Mouse (Mus musculus): Measurements from ENCODE around the gene 4930518I15Rik.
"Not testable (repeated sequence)": the region's sequence is repeated elsewhere in the genome, so short reads cannot be mapped to it uniquely, and the experiment has no call there.

The 4930518I15Rik gene

DNA sequence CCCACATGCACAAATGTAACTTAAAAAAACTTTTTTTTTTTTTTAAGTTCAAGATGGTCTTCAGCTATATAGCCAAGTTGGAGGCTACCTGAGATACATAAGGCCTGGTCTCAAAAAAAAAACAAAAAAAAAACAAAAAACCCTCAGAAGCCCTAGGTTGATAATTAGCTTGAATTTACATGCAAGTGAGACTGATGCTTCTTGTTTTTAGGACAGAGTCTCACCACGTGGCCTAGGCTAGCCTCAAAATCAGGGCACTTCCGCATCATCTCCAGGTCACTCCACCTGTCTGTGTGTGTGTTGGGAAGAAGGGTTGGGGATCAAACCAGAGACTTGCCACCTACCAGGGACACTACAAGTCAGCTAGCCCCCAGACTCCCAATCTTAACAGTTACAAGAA lies at the start of gene 4930518I15Rik:
4930518I15Rik (minus strand) TSS at position 112 of the 400 bp plus-strand sequence.
- DNase-seq (ENCODE audit: low spot score in 2 of 2) = no peak

DNA sequence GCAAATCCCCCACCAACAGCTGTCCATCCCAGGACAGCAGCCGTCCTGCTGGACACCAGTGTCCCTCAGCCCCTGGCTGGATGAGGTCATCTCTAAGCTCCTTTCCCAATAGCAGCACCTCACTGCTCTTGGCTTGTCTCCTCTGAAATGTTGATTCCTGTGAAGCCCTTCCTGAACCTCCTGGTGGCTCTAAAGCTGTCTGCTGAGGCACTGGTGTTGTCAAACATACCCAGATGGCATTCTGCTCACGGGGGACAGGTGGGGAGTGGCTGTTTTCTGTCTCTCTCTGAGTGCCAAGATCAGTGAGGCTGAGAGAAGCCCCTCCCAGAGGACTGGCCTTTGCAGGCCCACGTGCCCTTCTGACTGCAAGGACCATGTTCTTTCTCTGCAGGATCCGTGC lies 48.2 kb upstream of the 4930518I15Rik start:
- DNase-seq (ENCODE audit: low spot score in 2 of 2) = not testable (repeated sequence)

DNA sequence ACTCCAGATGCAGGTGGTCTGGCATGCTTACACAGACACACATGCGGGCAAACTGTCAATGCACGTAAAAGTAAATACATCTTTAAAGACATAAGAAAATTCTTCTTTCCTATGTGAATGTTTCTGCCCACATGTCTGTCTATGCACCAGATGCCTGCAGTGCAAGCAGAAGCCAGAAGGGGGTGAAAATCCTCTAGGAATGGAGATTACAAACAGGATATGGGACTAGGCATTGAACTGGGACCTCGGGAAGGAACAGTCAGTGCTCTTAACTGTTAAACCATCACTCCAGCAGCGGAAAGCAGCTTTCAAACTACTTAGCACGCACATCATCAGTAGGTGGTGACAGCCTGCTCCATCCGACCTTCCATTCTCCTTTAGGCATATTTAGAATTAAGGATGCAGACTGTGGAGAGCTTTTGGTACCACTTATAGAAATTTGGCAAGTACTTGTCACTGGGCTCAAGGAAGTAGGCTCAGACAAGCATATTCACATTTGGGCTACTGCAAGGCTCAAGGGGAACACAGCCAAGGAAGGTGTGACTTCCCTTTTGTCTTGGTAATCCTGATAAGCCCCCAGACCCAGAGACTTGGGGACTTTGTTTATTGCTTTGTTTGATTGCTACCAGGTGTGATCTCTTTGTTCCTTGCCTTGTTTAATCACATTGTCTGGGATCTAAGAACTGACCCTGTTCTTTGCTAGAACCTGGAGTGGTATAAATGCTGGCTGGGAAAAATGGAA lies 47.4 kb upstream of the 4930518I15Rik start:
- peak; percentile 18 to 51 for DNase-seq (ENCODE audit: low spot score in 2 of 2)

DNA sequence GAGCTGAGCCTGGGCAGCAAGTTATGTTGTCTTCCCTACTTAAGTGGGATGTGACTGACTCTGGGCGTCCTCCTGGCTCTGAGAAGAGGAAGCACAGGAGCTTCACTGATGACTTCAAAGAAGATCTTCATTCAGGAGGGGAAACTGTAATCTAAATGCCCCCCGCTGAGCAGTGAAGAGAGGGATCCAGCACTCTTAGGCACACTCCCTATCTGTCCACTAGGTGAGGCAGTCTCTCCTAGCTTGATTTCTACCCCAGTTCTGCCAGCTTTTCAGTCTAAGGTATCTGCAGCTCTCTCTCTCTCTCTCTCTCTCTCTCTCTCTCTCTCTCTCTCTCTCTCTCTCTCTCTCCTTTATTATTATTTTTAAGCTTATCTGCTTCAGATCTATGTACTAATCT lies 45.6 kb upstream of the 4930518I15Rik start:
- no peak for DNase-seq (ENCODE audit: low spot score in 2 of 2)

DNA sequence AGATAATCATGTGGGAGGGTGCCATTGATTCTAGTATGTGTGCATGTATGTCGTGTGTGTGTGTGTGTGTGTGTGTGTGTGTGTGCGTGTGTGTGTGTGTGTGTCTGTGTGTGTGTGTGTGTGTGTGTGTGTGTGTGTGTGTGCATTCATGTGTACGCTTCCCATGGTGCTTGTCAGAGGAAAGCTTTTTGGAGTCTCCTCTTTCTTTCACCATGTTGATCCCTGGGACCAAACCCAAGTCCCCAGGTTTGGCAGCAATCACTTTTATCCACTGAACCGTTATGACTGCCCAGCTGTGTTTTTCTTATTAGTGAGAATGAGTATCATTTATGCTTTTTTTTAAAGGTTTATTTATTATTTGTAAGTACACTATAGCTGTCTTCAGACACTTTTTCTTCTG lies 44.7 kb upstream of the 4930518I15Rik start:
- DNase-seq (ENCODE audit: low spot score in 2 of 2) = not testable (repeated sequence)

DNA sequence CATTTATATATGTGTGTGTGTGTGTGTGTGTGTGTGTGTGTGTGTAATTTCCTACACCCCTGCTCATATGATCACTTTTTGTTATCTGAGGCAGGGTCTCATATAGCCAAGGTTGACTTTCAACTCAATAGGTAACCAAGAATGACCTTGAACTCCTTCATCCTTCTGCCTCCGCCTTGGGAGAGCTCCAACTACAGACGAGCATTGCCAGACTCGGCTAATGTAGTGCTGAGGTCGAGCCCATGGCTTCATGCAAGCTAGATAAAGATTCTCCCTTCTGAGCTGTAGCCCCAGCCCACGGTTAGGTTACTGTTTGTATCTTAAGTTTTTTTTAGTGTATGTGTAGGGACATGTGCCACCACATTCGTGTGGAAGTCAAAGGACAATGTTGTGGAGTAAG lies 44.1 kb upstream of the 4930518I15Rik start:
- no peak for DNase-seq (ENCODE audit: low spot score in 2 of 2)

DNA sequence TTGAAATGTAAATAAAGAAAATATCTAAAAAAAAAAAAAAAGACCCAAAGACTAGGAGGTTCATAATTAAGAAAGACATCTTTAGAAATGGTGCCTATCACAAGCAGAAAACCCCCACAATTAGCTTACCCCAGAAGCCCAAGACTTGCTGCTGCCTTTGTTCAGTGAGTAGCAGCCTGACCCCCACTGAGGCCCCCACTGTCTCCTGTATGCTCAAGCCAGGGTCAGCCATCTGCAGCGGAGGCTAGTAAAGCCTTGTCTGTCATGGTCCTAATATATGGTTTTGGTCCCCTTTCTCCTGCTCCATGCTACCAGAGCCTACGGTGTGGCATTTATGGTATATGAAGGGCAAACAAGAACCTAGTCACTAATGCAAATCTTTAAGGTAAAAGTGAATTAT lies 43.6 kb upstream of the 4930518I15Rik start:
- DNase-seq (ENCODE audit: low spot score in 2 of 2) = no peak

DNA sequence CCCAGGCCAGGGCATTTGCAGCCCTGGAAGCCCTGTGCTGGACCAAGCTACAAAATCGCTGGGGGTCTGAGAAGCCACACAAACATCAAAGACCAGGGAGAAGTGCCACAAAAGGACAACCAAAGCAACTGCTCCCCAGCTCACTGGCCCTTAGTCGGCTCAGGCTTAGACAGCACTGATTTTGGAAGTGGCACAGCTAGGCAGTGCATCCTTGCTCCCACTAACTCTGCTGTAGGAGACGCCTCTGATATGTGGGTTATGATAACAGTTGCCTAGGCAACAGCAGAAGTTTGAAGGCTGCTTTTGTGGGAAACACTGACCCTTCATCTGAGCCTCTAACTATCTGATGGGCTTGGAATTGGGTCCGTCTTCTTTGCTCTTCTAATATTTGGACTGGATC lies 41.4 kb upstream of the 4930518I15Rik start:
- DNase-seq (ENCODE audit: low spot score in 2 of 2) = no peak

DNA sequence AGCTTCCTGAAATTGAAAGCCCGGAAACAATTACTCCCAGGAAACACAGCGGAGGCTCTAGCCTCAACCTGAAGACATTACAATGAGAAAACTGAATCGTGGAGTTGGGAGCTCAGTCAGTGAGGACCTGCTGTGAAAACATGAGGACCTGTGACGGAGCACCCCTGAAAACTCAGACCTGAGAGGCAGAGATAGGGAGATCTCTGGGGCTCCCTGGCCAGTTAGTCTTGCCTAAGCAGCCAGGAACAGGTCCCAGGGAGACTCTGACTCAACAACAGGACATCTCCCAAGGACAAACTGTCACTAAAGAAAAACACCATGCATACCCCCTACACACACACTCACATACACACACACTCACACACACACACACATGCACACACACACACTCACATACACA lies 40.6 kb upstream of the 4930518I15Rik start:
- no peak for DNase-seq (ENCODE audit: low spot score in 2 of 2)

DNA sequence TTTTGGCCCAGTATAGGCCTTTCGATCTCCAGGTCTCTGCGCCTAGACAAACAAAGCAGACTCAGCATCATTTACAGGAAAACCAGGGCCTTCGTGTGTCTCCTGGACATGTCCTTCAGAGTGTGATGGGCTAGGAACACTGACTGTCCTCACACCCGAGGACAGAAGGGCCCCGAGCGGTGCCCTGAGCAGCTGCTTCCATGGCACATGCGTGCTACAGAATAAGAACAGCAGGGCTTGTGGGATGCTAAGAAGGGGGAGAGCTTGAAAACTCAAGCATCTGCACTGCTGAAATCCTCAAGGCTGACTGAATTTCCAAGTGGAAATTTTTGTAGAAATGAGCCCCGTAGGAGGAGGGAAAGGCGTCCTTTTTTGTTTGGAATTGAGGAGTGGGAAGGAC lies 39.3 kb upstream of the 4930518I15Rik start:
- DNase-seq (ENCODE audit: low spot score in 2 of 2) = no peak

DNA sequence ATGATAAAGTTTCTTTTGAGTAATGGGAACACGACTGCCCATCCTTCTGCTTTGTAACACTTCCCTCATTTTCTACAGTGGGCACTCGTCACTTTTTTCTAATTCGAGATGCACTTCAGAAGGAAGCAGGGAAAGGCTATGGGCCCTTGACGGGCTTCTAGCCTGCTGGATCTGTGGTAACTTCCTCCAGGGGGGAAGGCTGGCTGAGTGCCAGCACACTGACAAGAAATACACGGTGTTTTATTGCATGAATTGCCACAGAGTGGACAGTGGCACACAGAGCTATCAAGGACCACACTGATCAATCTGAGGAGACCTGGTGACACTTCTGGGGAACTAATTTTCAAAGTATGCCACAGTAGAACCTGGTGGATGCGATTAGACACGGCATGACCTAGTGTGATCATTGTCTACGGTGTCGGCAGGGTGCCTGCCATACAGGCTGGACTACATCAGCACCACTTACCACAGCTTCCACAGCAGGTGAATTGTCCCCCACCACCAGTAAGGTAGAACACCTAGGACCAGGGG lies 38.7 kb upstream of the 4930518I15Rik start:
- no peak for DNase-seq (ENCODE audit: low spot score in 2 of 2)

DNA sequence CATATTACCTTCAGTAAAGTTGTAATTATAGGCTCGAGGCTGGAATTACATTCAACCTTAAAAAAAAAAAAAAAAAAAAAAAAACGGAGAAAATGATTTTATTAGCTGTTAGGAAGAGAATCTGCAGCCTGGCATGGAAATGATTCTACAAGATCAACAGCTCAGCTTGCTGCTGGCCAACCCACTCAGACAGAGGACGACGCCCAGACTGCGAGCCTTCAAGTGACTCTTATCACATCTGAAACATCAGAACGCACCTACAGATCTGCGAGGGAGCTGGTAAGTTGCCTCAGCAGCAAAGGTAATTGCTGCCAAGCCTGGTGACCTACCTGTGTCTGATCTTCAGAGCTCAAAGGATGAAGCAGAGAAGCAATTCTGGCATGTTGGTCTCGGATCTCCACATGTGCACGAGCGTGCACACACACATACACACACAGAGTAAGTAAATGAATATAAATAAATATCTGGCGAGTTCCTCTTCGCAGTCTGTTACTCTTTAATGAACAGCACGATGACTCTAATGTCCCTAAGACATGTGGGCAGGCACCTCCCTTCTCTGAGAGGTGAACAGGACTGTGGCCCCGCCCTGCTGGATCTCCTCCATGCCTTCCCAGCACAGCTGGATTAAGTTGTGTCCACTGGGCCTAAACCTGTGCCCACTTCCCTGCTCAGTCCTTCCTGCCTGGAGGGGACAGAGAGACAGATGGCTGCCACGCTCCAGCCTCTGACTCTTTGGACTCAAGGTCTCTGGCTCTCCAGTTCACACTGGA lies 36.9 kb upstream of the 4930518I15Rik start:
- DNase-seq (ENCODE audit: low spot score in 2 of 2) = no peak

DNA sequence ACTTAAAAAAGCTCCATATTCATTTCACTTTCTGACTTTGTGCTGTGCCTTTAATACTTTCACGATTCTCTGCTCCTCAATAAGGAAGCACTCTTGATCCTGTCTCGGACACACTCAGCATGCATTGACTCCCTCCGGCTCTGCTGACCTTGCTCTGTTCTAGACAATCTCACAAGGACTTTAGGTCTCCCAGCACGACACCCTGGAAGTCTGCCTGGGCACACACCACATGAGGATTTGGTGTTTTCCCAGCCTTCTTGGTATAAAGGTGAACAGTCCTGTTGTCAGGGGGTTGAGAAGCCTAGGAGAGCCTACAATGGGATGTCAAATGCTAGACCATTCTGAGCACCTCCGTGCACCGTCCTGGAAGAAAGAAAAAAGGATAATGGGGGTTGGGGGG lies 35.1 kb upstream of the 4930518I15Rik start:
- no peak for DNase-seq (ENCODE audit: low spot score in 2 of 2)

DNA sequence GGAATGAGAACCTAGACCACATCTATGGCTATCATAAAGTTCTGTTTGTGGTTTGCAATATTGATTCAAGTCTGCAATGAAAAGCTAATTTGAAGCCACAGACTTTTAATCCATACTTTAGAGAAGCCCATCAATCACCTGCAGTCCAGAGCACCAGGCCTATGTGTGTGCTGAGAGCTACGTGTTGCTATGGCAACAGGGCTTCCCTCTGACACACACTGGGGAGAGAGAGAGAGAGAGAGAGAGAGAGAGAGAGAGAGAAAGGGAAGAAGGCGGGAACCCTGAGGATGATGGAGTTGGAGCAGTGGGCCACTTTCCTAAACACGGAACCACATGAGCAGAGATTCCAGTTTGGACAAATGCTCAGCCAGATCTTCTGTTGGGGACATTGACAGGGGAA lies 34.5 kb upstream of the 4930518I15Rik start:
- DNase-seq (ENCODE audit: low spot score in 2 of 2) = no peak

DNA sequence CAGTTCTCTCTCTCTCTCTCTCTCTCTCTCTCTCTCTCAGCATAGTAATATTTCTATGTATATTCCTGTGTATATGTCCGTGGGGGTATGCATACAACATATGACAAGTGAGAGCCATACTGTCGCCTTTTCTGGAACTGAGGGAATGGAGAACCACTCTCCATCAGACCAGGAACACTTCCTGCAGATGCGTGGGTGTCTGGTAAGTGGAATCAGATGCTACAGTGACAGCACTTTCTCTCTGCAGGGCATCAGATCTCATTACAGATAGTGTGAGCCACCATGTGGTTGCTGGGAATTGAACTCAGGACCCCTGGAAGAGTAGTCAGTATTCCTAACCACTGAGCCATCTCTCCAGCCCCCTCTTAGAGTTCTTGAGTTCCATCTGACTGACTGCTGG lies 30.7 kb upstream of the 4930518I15Rik start:
- DNase-seq (ENCODE audit: low spot score in 2 of 2) = no peak

DNA sequence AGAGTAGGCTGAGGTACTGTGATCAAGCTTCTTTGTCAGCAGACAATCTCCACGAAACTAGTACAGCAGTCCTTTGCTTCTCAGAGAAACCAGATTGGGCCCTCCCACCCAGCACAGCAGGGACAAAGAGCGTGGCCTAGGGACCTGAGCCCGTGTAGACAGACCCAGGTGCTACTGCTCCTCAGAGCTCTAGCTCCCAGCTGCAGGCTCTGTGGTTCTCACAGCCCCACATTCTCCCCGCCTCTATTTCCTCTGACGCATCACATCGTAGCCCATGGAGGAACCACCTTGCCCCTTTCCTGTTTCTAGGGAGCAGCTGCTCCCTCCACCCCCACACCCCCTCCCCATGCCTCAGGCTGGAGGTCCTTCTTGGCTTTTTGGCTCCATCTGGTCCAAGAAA lies 29.3 kb upstream of the 4930518I15Rik start, which contains the start of gene Sla2:
Sla2 (minus strand) TSS at position 176 of the 400 bp plus-strand sequence.
- DNase-seq (ENCODE audit: low spot score in 2 of 2) = no peak

DNA sequence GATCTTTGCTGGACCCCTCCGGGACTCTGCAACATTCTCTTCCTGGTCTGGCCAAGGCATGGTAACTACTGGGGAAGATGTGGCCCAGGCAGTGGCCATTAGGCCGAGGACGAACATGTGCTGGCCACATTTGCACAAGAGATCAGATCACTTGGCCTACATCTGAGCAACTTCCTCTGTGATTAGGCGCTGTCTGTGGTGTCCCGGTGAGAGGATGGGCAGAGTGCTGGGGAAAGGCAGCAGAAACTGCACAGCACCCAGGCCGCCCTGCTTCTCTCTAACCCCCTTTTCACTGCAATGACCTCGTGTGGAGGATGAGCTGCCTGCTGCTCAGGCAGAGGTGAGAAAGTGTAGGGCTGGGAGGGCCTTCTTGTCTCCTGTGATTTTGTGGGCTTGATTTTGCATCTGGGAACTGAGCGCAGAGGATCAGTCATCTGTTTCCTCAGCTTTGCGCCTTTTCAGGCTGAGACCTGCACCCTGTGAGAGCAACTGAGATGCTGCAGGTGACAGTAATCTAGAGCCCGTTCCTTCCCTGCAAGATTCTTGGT lies 28.4 kb upstream of the 4930518I15Rik start:
- no peak for DNase-seq (ENCODE audit: low spot score in 2 of 2)

DNA sequence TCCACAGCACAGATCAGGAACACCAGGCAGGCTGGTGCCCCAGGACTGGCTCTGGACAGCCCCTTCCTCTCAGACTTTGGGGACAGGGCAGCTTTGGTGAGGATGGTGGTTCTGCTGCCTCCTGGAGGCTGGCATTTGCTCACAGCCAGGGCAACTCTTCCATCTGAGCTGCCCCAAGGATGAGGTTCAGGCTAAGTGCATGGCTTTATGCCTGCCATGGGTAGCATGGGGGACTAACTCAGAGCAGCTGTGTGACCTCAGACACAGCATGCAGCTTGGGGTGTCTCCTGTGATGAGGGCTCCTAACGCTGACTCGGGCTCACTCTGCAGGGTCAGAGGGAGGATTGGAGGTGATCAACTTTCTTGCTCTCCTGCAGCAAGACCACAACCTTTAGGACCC lies 27.9 kb upstream of the 4930518I15Rik start:
- DNase-seq (ENCODE audit: low spot score in 2 of 2) = not testable (repeated sequence)

DNA sequence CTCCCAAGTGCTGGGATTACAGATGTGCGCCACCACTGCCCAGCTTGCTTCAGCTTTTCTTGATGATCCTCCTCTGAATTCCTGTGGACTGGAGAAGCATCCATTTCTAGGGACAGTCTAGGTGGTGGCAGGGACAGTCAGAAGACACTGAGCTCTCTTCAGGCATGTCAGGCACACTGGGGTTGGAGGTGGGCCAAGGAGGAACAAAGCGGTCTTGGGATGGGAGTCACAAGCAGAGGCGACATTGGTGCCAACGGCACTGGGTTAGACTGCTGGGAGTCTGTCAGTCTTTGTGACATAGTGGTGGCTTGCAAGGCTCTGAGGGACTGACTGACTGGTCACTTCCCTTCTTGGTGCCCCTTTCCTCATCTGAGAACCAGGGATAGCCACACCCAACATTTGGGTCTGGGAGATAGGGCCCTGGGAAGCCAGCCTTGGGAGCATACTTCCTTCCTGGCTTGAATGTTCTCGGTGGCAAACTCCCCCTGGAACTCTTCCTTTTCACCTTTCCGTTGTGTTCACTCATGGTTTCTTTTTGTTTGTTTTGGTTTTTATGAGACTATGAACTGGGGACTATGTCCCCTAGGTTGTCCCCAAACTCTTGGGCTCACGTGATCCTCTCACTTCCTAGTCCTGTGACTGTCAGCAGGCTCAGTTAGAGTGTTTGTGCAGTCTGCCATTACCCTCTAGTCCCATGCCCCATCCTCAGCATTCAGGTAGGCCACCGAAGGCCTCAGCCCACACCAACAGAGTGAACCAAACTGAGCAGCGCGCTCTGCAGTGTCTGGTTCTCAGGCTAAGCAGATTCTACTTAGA lies 26.9 kb upstream of the 4930518I15Rik start:
- no peak for DNase-seq (ENCODE audit: low spot score in 2 of 2)

DNA sequence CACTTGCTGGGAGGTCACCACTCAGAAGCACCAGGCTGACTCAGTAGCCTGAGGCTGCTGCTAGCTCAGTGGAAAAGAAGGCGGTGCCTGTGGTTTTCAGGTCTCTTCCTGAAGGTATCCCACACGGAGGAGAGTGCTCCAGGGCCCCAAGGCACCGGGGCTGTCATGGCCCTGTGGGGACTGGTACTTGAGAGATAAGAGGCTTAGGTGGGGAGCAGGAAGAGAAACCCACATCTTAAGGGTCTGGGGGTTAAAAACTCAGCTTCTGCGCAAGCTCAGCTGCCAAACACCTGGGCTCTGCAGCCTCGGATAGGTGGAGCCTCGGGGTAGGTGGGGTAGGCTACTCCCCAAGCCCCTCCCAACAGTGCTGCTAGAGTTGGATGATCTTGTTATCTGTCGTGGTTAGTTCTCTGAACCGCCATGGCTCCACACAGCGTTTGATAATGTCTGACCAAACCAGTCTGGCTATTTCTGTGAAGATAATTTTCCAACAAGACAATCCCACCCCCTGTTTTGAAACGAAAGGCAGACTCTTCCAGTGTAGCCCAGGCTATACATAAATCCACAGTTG lies 24.8 kb upstream of the 4930518I15Rik start:
- no peak for DNase-seq (ENCODE audit: low spot score in 2 of 2)

DNA sequence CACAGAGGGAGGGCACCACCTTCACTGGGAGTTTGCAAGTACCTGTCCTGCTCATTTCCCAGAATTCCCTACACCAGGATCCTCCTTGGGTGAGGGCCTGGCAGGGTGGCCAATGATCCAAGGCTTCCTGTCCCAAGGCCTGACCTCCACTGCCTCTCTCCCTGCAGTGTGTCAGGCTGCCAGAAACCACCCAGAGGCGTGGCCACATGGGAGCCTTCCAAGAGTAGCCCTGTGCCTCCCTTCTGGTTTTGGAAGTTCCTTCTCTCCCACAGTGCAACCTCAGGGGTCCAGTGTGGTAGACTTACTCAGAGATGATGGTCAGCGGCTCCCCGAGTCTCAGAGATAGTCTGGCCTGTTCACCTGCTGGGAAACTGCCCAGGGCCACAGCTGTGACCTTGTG lies 21.8 kb upstream of the 4930518I15Rik start:
- DNase-seq (ENCODE audit: low spot score in 2 of 2) = no peak

All from heart, adult 9 months (tissue).